Mouse (Mus musculus) bone marrow, adult 2 months (tissue): ENCODE measurements around the gene Lad1.

Experiments
- CTCF ChIP-seq: fragments of 200-500 bp; IDR thresholded peaks from 2 replicates; pipeline ENCODE4 v1.5.1; 2011; ENCODE audit warnings: low read length, control low read depth; ENCODE audit not compliant: control insufficient read depth, insufficient read depth
- POLR2A ChIP-seq: fragments of 200-500 bp; IDR thresholded peaks from 2 replicates; pipeline ENCODE4 v1.6.1; 2011; ENCODE audit warnings: low read depth, mild to moderate bottlenecking, control low read depth, low read length, borderline replicate concordance; ENCODE audit not compliant: control insufficient read depth

- TF ChIP-seq CTCF (no peak), POLR2A (no peak)
These were observed 50.2 kb downstream of the Lad1 start for GRCm38 (mm10) chr1:135868570-135868969.
